Mouse (Mus musculus) adrenal gland, postnatal 36 days (tissue): ENCODE measurements around the gene Adora1. TPM values are rescaled to one million over a fixed set of nuclear protein-coding genes. Genes with fewer than 3 reads are reported as not detected.

ENCODE experiments used
- DNase-seq, 2 experiments: peaks; one replicate each; pipeline ENCODE4 v3.0.0; 2021; ENCODE audit warnings: mixed read lengths in 1 of 2
- total RNA-seq, 2 experiments: library from RNA; stranded (reverse); gene quantifications; 2 replicates each; pipeline ENCODE4 v1.2.3; 2021

Gene Adora1
- total RNA-seq, 2 experiments from 2014 or later, result 110 to 137 TPM

- DNase-seq, result no peak
Measured at GRCm38 (mm10) chr1:134154121-134154520, 81.1 kb downstream of the Adora1 start.

GRCm38 (mm10) chr1:134152626-134153590 is 82.3 kb downstream of the Adora1 start:
- DNase-seq, result no peak

- peak; percentile 71 to 81 for DNase-seq
Measured at GRCm38 (mm10) chr1:134151655-134152412, 83.4 kb downstream of the Adora1 start.

- no peak for DNase-seq
Measured at GRCm38 (mm10) chr1:134150745-134151144, 84.5 kb downstream of the Adora1 start.

- no peak for DNase-seq
Measured at GRCm38 (mm10) chr1:134150076-134150475, 85.2 kb downstream of the Adora1 start.

Other genes with a start within 250 kb of the Adora1 start
- gene Fmod, start 198.2 kb downstream of the Adora1 start, total RNA-seq, result 1 to 10 TPM; 9.3 to 9.8 TPM
- gene Btg2, start 156.3 kb downstream of the Adora1 start, total RNA-seq, result 10 to 100 TPM; 38.7 to 39.1 TPM
- not detected for gene Chit1, start 124.2 kb downstream of the Adora1 start, total RNA-seq
- 1 to 10 TPM; 1.3 to 1.7 TPM for gene Chil1, start 53.3 kb downstream of the Adora1 start, total RNA-seq
- gene Mybph, start 42.0 kb downstream of the Adora1 start, total RNA-seq, result under 1 TPM in 1 of 2 experiments, not detected in 1; 0.13 TPM
- not detected for gene Myog, start 54.6 kb upstream of the Adora1 start, total RNA-seq
- 1 to 10 TPM in 1 of 2 experiments, under 1 TPM in 1; 0.60 to 1.1 TPM for gene Ppfia4, start 97.5 kb upstream of the Adora1 start, total RNA-seq
- 10 to 100 TPM; 49.2 to 52.6 TPM for gene Tmem183a, start 126.5 kb upstream of the Adora1 start, total RNA-seq
- gene 4933406M09Rik, start 150.5 kb upstream of the Adora1 start, total RNA-seq, result not detected
- gene Cyb5r1, start 170.1 kb upstream of the Adora1 start, total RNA-seq, result 10 to 100 TPM; 28.6 to 55.4 TPM
- 100 to 1,000 TPM; 125 to 139 TPM for gene Adipor1, start 179.9 kb upstream of the Adora1 start, total RNA-seq
- 10 to 100 TPM; 21.5 to 22.9 TPM for gene Klhl12, start 220.1 kb upstream of the Adora1 start, total RNA-seq